Mouse (Mus musculus) urinary bladder, adult 18-20 months (tissue): ENCODE data around the gene Dcun1d1.

Source experiments
- DNase-seq, 2 experiments: peaks; one replicate each; pipeline ENCODE4 v3.0.0; 2022; ENCODE audit warnings: low spot score in 2 of 2, mixed read lengths in 2 of 2

The Dcun1d1 gene

GRCm38 (mm10) chr3:35931359-35931758 lies 5.9 kb downstream of the Dcun1d1 start:
- DNase-seq = no peak

GRCm38 (mm10) chr3:35929831-35930230 lies 7.4 kb downstream of the Dcun1d1 start:
- no peak for DNase-seq

- DNase-seq = no peak
Observed at GRCm38 (mm10) chr3:35929406-35929805, 7.8 kb downstream of the Dcun1d1 start.

GRCm38 (mm10) chr3:35925852-35926251 lies 11.4 kb downstream of the Dcun1d1 start:
- DNase-seq = no peak

- no peak for DNase-seq
Observed at GRCm38 (mm10) chr3:35924007-35924406, 13.2 kb downstream of the Dcun1d1 start.

GRCm38 (mm10) chr3:35923495-35923894 lies 13.8 kb downstream of the Dcun1d1 start:
- DNase-seq = no peak

- DNase-seq = no peak
Observed at GRCm38 (mm10) chr3:35922522-35922921, 14.7 kb downstream of the Dcun1d1 start.

GRCm38 (mm10) chr3:35918229-35918628 lies 19.0 kb downstream of the Dcun1d1 start:
- DNase-seq = no peak

GRCm38 (mm10) chr3:35908982-35909680 lies 28.1 kb downstream of the Dcun1d1 start:
- DNase-seq = no peak

GRCm38 (mm10) chr3:35900555-35901204 lies 36.6 kb downstream of the Dcun1d1 start:
- no peak for DNase-seq

GRCm38 (mm10) chr3:35899109-35899508 lies 38.1 kb downstream of the Dcun1d1 start:
- no peak for DNase-seq

- no peak for DNase-seq
Observed at GRCm38 (mm10) chr3:35897900-35898299, 39.3 kb downstream of the Dcun1d1 start.

- DNase-seq = no peak
Observed at GRCm38 (mm10) chr3:35893156-35893555, 44.1 kb downstream of the Dcun1d1 start.

- no peak for DNase-seq
Observed at GRCm38 (mm10) chr3:35891123-35891522, 46.1 kb downstream of the Dcun1d1 start.

GRCm38 (mm10) chr3:35889531-35889930 lies 47.7 kb downstream of the Dcun1d1 start:
- no peak for DNase-seq

- no peak for DNase-seq
Observed at GRCm38 (mm10) chr3:35883267-35883666, 54.0 kb downstream of the Dcun1d1 start.

- DNase-seq = no peak
Observed at GRCm38 (mm10) chr3:35849326-35849725, 87.9 kb downstream of the Dcun1d1 start.
